Mouse (Mus musculus) spleen, postnatal 10 days (tissue): ENCODE results near the gene Pakap.

ENCODE experiments used
- DNase-seq, 2 experiments: peaks; one replicate each; pipeline ENCODE4 v3.0.0; 2021 to 2022; ENCODE audit warnings: low spot score in 2 of 2

The Pakap gene

GRCm38 (mm10) chr4:57837089-57837488 lies 269.1 kb downstream of the Pakap start:
- no peak for DNase-seq

GRCm38 (mm10) chr4:57839343-57839742 lies 271.4 kb downstream of the Pakap start:
- DNase-seq = no peak

GRCm38 (mm10) chr4:57841911-57842310 lies 273.9 kb downstream of the Pakap start:
- no peak for DNase-seq

GRCm38 (mm10) chr4:57842472-57843305 lies 274.7 kb downstream of the Pakap start:
- no peak for DNase-seq

- DNase-seq = peak; percentile 13 to 29
Measured at GRCm38 (mm10) chr4:57845031-57845431, 277.1 kb downstream of the Pakap start.

- DNase-seq = no peak
Measured at GRCm38 (mm10) chr4:57845541-57846210, 277.7 kb downstream of the Pakap start.

GRCm38 (mm10) chr4:57846381-57846990 lies 278.5 kb downstream of the Pakap start:
- no peak for DNase-seq

- no peak for DNase-seq
Measured at GRCm38 (mm10) chr4:57846991-57847422, 279.0 kb downstream of the Pakap start.

GRCm38 (mm10) chr4:57847676-57848075 lies 279.7 kb downstream of the Pakap start:
- DNase-seq = no peak

GRCm38 (mm10) chr4:57849465-57849864 lies 281.5 kb downstream of the Pakap start:
- DNase-seq = no peak

GRCm38 (mm10) chr4:57851731-57852130 lies 283.8 kb downstream of the Pakap start:
- no peak for DNase-seq

- DNase-seq = no peak
Measured at GRCm38 (mm10) chr4:57852461-57853040, 284.6 kb downstream of the Pakap start.

- no peak for DNase-seq
Measured at GRCm38 (mm10) chr4:57854181-57854580, 286.2 kb downstream of the Pakap start.

GRCm38 (mm10) chr4:57855281-57855941 lies 287.4 kb downstream of the Pakap start:
- no peak for DNase-seq

GRCm38 (mm10) chr4:57856673-57857072 lies 288.7 kb downstream of the Pakap start:
- DNase-seq = no peak

- DNase-seq = no peak
Measured at GRCm38 (mm10) chr4:57860204-57860611, 292.2 kb downstream of the Pakap start.

GRCm38 (mm10) chr4:57861166-57861565 lies 293.2 kb downstream of the Pakap start:
- DNase-seq = no peak

GRCm38 (mm10) chr4:57861856-57862255 lies 293.9 kb downstream of the Pakap start:
- DNase-seq = no peak

GRCm38 (mm10) chr4:57862269-57862986 lies 294.4 kb downstream of the Pakap start:
- DNase-seq = peak in 1 of 2 experiments; percentile 34

GRCm38 (mm10) chr4:57866088-57866487 lies 298.1 kb downstream of the Pakap start:
- no peak for DNase-seq

GRCm38 (mm10) chr4:57866990-57867389 lies 299.0 kb downstream of the Pakap start:
- no peak for DNase-seq
